Mouse (Mus musculus) cerebellum, adult 2 months (tissue): Measurements from ENCODE around the gene Lmx1a. TPM values are rescaled to one million over a fixed set of nuclear protein-coding genes. Genes with fewer than 3 reads are reported as not detected.

ENCODE experiments used
- DNase-seq, 2 experiments: peaks; one replicate each; pipeline ENCODE4 v3.0.0; 2021
- H3K27ac ChIP-seq: fragments of 200-500 bp; 2 replicates; pipeline ENCODE4 v1.5.1; 2012; ENCODE audit warnings: low read length, control low read depth, inconsistent platforms; ENCODE audit not compliant: insufficient read depth
- H3K27me3 ChIP-seq: fragments of 200-500 bp; 2 replicates; pipeline ENCODE4 v1.6.1; 2012; ENCODE audit warnings: inconsistent platforms, mild to moderate bottlenecking, low read length, moderate library complexity; ENCODE audit not compliant: control insufficient read depth, insufficient read depth
- H3K4me1 ChIP-seq: fragments of 200-500 bp; 2 replicates; pipeline ENCODE4 v1.6.1; 2011; ENCODE audit warnings: low read length; ENCODE audit not compliant: control insufficient read depth, insufficient read depth
- H3K4me3 ChIP-seq: fragments of 200-500 bp; replicated peaks from 2 replicates; pipeline ENCODE3; 2011; ENCODE audit warnings: mild to moderate bottlenecking, low read depth, low read length, control low read depth; ENCODE audit not compliant: insufficient read depth
- CTCF ChIP-seq: fragments of 200-500 bp; IDR thresholded peaks from 2 replicates; pipeline ENCODE4 v1.5.1; 2011; ENCODE audit warnings: low read depth, mild to moderate bottlenecking, control low read depth, low read length, moderate library complexity, borderline replicate concordance; ENCODE audit not compliant: insufficient read depth
- POLR2A ChIP-seq: fragments of 200-500 bp; IDR thresholded peaks from 2 replicates; pipeline ENCODE4 v1.6.1; 2011; ENCODE audit warnings: low read length, control low read depth, borderline replicate concordance; ENCODE audit not compliant: insufficient read depth
- WGBS: fragments of 180-500 bp; shearing (Covaris S2); methylation state at CpG from one replicate; pipeline ENCODE4 v1.1.7; 2018; 5-methylcytosine and 5-hydroxymethylcytosine counted together
- polyA plus RNA-seq: library from polyadenylated mRNA; depleted of rRNA; stranded (reverse); fragments of >200 nt; gene quantifications from 2 replicates; pipeline ENCODE4 v1.2.3, GENCODE M21; 2012

The Lmx1a gene
- polyA plus RNA-seq, 1 experiment: 1.1 TPM

DNA sequence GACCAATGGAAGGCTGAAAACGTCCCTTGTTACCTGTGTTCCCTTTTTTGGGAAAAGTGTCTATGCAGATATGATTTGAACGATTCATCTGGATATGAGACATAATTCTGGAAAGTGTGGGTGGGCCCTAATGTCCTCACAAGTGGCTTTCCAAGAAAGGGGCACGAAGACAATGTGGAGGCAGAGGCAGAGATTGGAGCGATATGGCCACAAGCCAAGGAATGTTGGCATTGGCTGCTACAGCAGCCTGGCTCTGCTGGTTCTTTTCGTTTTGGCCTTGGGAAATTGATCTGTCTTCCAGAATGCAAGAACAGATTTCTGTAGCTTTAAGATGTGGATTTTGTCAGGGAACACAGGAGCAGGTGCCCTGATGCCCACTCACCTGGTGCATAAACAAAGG, 63.6 kb downstream of the Lmx1a start:
- WGBS: 24% methylated on average over 5 of the region's 5 CpGs
- no peak overlapping the region for H3K4me3 ChIP-seq
- no peak for DNase-seq
- TF ChIP-seq CTCF: no peak
- no peak for TF ChIP-seq POLR2A
- no peaks in the 10 kb centered on the region for H3K27me3 ChIP-seq
- peaks cover 4% of the 10 kb centered on the region; the same call in 1 of the 2 replicates for H3K4me1 ChIP-seq
- no peak overlapping the region for H3K27ac ChIP-seq

DNA sequence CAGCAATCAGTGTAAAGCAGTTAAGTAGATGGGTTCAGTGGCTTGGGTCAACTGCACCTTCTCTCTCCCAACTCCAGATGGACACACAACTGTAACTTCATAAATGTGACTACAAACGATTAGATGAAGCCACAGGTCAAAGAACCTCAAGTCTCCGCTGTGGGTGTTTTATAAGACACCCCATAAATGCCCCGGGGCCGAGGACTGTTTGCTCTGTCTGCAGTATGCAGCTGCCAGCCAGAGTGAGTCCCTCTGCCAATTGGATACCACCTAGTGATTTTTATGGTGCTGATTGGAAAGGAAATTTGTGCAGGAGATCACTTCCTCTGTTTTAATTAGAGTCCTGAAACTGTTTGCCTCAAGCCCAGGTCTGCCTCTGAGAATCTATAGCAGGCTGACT, 65.0 kb downstream of the Lmx1a start:
- Histone ChIP-seq H3K4me1 (peaks cover 4% of the 10 kb centered on the region; the same call in 1 of the 2 replicates), H3K27me3 (no peaks in the 10 kb centered on the region), H3K27ac (no peak overlapping the region), H3K4me3 (no peak overlapping the region)
- DNase-seq: no peak
- TF ChIP-seq CTCF (no peak), POLR2A (no peak)
- WGBS: 64% methylated on average over 4 of the region's 4 CpGs

DNA sequence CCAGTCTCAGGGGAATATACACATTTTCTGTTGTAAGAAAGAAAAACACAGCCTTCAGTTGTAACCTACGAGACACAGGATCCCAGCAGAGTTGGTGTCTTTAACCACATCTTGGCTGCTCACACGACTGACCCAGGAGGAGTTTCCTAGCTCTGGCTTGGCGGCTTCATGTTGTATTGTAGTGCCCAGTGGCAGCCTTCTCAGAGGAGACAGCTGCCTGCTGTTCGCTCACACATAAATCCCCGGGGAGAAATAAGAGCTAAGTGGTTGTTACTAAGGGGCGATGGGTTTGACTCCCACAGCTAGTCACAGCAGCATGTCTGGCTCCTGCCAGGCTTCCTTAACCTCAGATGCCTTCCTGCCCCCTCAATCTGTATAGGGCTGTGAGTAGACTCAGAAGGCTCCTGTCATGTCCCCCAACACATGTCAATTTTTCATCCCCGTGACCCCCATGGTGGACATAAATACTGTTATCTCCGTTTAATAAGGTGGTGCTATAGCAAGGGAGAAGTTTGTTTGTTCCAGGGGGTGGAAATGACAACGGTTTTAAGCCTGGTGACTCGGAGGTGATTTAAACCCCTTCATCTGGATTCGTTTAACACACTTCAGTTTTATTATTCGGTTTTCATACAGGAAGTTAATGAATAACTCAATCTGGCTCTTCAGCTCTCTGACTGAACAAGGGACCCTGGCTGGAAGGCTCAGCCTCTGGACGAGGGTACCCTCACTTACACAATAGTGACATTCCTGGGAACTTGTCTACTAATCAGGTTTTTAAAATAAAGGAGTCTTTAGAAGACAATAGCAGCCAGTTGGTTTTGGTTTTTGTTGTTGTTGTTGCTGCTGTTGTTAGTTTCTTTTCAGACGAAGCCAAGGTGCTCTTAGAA, 65.8 kb downstream of the Lmx1a start:
- TF ChIP-seq CTCF: no peak
- no peak for TF ChIP-seq POLR2A
- Histone ChIP-seq H3K4me1 (peaks cover 4% of the 10 kb centered on the region; the same call in 1 of the 2 replicates), H3K27me3 (no peaks in the 10 kb centered on the region), H3K4me3 (no peak overlapping the region), H3K27ac (no peak overlapping the region)
- WGBS: 42% methylated on average over 14 of the region's 14 CpGs
- no peak for DNase-seq

DNA sequence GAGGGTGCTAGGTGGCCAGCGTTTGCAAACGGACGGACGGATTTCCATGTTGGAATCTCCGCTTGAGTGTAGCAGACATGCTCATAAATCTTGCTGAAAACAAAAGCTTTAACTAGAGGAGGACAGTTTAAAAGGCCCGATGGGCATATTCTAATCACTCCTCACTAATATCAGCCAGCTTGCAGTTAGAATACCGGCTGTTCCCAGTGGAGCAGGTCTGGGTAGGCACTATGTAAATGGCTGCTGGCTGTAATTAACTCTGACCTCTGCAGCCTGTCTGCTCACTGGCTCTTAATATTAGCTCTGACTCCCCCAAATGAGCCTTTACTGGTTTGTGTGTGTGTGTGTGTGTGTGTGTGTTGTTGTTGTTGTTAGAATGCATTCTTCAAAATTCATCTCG, 69.2 kb downstream of the Lmx1a start:
- WGBS: 68% methylated on average over 8 of the region's 8 CpGs
- TF ChIP-seq POLR2A: no peak
- no peak for TF ChIP-seq CTCF
- H3K4me3 ChIP-seq: no peak overlapping the region
- H3K27ac ChIP-seq: no peak overlapping the region
- H3K4me1 ChIP-seq: peaks cover 2% of the 10 kb centered on the region; the same call in 1 of the 2 replicates
- no peak for DNase-seq
- no peaks in the 10 kb centered on the region; the same call in 1 of the 2 replicates for H3K27me3 ChIP-seq

DNA sequence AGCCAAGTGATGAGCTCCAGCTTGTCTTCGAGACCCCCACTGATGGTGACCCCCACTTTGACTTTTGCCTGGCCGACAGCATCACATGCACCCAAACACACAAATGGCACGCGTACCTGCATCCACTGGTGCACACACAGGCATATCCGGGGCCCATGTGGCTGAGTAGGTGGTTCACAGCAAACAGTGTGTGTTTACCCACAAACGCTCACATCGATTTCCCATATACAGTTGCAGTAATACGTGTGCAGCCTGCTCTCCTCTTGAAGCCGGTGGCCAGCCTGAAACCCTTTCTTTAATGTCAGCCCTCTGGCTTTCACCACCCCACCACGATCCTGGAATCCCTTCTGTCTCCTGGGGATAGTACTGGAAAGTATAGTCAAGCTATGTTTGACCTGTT, 71.3 kb downstream of the Lmx1a start:
- no peaks in the 10 kb centered on the region; the same call in 1 of the 2 replicates for H3K27me3 ChIP-seq
- whole genome bisulfite sequencing: 88% methylated on average over 10 of the region's 10 CpGs

DNA sequence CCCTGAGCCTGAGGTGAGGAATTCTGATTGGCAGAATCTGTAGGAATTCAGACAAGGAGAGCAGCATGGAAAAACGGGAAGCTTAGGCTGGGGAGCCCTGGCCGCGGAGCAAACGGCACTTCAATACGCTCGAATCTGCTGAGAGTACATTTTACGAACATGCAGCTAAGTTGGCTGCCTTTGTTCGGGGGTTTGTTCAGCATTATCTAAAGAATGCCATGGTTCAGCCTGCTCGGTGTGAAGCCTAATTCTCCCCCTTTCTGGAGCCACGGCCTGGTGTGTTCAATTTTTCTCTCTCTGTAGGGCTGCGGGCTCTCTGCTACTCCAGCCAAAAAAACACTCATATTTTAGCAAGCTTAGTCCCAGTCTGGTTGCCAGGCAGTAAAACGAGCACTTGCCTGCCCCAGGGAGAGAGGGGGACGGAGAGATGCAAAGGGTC, 72.8 kb downstream of the Lmx1a start:
- no peak overlapping the region for H3K27ac ChIP-seq
- H3K4me1 ChIP-seq: no peaks in the 10 kb centered on the region
- no peak for DNase-seq
- WGBS: 14% methylated on average over 13 of the region's 13 CpGs
- H3K27me3 ChIP-seq: no peaks in the 10 kb centered on the region; the same call in 1 of the 2 replicates
- no peak overlapping the region for H3K4me3 ChIP-seq
- TF ChIP-seq CTCF: no peak
- TF ChIP-seq POLR2A: no peak

More for the DNA sequence above, 71.3 kb downstream of the Lmx1a start:
- Histone ChIP-seq H3K27ac (no peak overlapping the region), H3K4me3 (no peak overlapping the region), H3K4me1 (no peaks in the 10 kb centered on the region)
- TF ChIP-seq CTCF: no peak
- no peak for DNase-seq

DNA sequence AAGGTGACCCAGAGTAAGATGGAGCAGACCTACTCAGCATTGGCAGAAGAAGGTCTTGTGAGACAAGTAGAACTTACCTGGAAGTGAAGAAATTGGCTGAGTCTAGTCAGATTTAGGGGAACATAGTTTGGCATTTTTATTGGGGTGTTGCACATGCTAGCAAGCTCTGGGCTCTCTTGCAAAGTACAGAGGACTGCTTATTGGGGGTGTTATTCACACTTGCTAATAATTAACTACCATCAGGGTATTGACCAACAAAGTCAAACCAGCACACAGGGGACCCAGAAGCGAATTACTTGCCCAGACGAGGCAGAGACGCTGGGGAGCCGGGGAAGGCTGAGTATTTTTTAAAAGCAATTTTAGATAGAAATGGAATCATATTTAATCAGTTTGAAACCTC, 77.6 kb downstream of the Lmx1a start:
- TF ChIP-seq CTCF (no peak), POLR2A (no peak)
- Histone ChIP-seq H3K4me1 (no peaks in the 10 kb centered on the region), H3K4me3 (no peak overlapping the region), H3K27ac (no peak overlapping the region), H3K27me3 (no peaks in the 10 kb centered on the region)
- DNase-seq: no peak
- WGBS: 93% methylated on average over 4 of the region's 4 CpGs

DNA sequence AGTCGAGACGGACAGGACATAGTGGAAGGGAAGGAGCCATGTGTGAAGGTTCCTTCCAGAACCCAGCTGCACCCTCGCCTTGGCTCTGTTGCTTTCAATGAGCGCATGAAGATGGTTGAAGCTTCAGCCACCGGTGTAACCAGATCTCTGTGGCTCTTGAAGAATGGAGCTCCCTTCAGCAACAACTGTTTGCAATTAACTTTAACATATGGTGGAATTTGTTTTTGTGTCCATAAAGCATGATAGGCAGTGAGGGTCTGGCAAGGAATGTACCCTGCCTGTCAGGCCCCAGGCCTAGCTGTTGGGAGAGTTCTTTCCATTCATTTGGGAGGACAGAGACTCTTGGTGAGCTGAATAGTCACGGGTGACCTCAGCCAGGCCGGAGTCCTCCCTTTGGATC, 81.4 kb downstream of the Lmx1a start:
- Histone ChIP-seq H3K27ac (no peak overlapping the region), H3K4me1 (no peaks in the 10 kb centered on the region), H3K4me3 (no peak overlapping the region), H3K27me3 (no peaks in the 10 kb centered on the region)
- TF ChIP-seq CTCF (no peak), POLR2A (no peak)
- WGBS: 68% methylated on average over 7 of the region's 7 CpGs
- DNase-seq: no peak
